Mouse (Mus musculus): ENCODE measurements around the gene Axin2. TPM values are rescaled to one million over a fixed set of nuclear protein-coding genes. Genes with fewer than 3 reads are reported as not detected.
A peak's percentile ranks its signal among the peaks of the same experiment; 100 is the strongest.

Axin2 gene
- polyA plus RNA-seq, 1 experiment from 2014 or later, result 11.7 TPM

DNA sequence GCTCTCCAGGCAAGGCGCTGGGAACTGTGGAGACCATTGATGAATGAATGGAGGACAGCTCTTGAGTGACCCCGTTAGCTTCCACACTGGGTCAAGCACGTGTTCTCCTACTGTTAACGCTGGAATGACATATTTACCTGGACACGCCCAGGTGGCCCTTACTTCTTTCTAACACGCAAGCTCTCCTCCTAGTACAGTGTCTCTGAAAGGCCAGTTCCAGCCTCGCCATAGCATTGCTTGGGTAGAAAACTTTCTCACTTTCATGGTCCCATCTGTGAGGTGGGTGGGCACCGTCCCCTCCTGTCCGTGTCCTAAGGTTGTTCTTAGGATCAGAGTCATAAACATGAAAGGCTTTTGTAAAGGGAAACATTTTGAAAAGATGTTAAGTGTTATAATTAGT lies 5.7 kb downstream of the Axin2 start:
- H3K4me3 ChIP-seq (replicated peaks; ENCODE audit: low read length), result peak overlapping the region; percentile 92
- H3K9ac ChIP-seq, result 0 out of 2 replicates have a peak overlapping the region, but pooled peaks have one; percentile 21
- ATAC-seq (ENCODE audit: low FRiP score) (no peak), DNase-seq (ENCODE audit: low spot score) (no peak)
- H3K27me3 ChIP-seq (ENCODE audit: control insufficient read depth, insufficient read depth, low read length), result no peaks in the 10 kb centered on the region
- no peaks in the 10 kb centered on the region for H3K9me3 ChIP-seq (ENCODE audit: control insufficient read depth, low read length)
- H3K36me3 ChIP-seq (replicated peaks; ENCODE audit: control insufficient read depth, insufficient read depth), result no peaks in the 10 kb centered on the region
- H3K27ac ChIP-seq, result 0 out of 2 replicates have a peak overlapping the region, but pooled peaks have one; percentile 10
- WGBS, result 54% methylated on average over 9 of the region's 9 CpGs
- H3K4me1 ChIP-seq (replicated peaks; ENCODE audit: control insufficient read depth, insufficient read depth, low read length), result peaks cover 85% of the 10 kb centered on the region
- H3K4me2 ChIP-seq (replicated peaks), result peak overlapping the region; percentile 68

DNA sequence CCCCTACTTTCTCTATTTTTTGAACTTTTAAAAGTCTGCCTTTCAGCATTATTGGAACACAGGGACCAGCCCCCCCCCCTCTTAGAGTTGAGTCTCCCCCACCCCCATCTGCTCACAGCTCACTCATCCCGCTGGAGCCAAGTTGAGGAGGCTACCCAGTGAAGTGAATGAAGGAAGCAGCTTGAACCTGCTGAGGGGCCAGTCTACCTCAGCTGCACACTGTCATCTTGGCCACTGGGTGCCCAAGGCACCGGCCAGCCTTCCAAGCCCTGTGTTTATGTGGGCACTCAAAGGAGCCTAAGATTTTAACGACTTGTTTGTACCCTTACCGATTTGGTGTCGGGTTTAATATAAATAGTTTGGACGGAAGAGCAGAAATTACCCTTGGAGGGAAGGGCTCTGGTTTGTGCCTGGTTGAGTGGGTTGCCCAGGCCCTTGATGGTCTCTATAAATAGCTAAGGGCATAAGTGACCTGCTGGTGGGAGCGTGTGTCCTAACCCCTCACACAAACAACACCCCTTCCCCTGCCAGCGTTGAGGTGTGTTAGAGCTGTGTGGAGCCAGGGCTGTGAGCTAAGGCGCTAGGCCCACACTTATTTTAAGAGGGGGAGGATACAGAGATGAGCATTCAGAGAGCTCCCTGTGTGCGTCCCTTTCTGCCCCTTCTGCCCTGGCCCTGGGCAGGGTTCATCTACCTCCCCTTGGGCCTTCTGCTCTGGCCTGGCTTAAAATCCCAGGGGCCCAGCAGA lies 6.4 kb downstream of the Axin2 start:
- peaks cover 91% of the 10 kb centered on the region for H3K4me1 ChIP-seq (replicated peaks; ENCODE audit: control insufficient read depth, insufficient read depth, low read length)
- H3K9me3 ChIP-seq (ENCODE audit: control insufficient read depth, low read length), result no peaks in the 10 kb centered on the region
- peak overlapping the region; percentile 62 for H3K27ac ChIP-seq
- ATAC-seq (ENCODE audit: low FRiP score) (no peak), DNase-seq (ENCODE audit: low spot score) (no peak)
- H3K4me3 ChIP-seq (replicated peaks; ENCODE audit: low read length), result peak overlapping the region; percentile 17
- no peaks in the 10 kb centered on the region for H3K27me3 ChIP-seq (ENCODE audit: control insufficient read depth, insufficient read depth, low read length)
- WGBS, result 58% methylated on average over 10 of the region's 10 CpGs
- H3K4me2 ChIP-seq (replicated peaks), result peak overlapping the region; percentile 68
- H3K36me3 ChIP-seq (replicated peaks; ENCODE audit: control insufficient read depth, insufficient read depth), result peaks cover 6% of the 10 kb centered on the region
- peak overlapping the region; percentile 54 for H3K9ac ChIP-seq

DNA sequence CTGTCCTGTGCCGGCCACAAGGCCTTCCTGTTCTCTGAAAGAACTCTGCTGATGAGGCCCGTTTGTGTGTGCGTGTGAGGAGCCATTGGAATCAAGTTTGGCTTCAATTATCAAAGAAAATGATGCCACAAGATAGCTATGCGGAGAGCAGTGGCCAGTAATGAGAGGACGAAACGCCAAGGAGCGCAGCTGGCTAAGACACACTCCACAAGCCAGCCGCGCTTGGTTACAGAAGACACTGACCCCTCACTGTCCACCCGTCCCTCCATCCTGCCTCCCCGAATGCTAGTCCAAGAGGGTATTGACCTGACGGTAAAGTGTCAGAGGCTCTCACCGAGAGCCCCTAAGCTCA lies 6.9 kb downstream of the Axin2 start:
- Histone ChIP-seq H3K4me1 (replicated peaks; ENCODE audit: control insufficient read depth, insufficient read depth, low read length) (peaks cover 91% of the 10 kb centered on the region), H3K27me3 (ENCODE audit: control insufficient read depth, insufficient read depth, low read length) (no peaks in the 10 kb centered on the region), H3K4me3 (replicated peaks; ENCODE audit: low read length) (peak overlapping the region; percentile 17), H3K27ac (peak overlapping the region; percentile 62), H3K9ac (peak overlapping the region; percentile 54), H3K4me2 (replicated peaks) (peak overlapping the region; percentile 68), H3K36me3 (replicated peaks; ENCODE audit: control insufficient read depth, insufficient read depth) (peaks cover 12% of the 10 kb centered on the region), H3K9me3 (ENCODE audit: control insufficient read depth, low read length) (no peaks in the 10 kb centered on the region)
- WGBS, result 23% methylated on average over 13 of the region's 13 CpGs
- no peak for ATAC-seq (ENCODE audit: low FRiP score)
- DNase-seq (ENCODE audit: low spot score), result no peak

DNA sequence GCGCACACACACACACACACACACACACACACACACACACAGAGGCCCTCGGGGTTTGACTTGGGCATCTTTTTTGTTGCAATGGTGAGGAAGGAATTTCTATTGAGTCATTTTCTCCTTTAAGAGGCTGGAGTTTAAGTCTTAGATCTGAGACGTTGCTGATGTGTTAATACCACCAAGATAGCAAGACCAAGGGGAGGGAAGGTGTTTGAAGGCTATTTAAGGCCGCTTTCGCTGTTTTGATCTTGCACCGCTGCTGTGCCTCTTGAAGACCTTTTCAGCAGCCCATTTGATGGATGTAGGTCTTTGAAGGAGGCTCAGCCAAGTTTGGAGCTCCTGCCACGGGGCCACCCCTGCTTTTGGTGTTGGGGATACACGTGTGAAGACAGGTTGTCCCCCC lies 7.9 kb downstream of the Axin2 start:
- H3K4me1 ChIP-seq (replicated peaks; ENCODE audit: control insufficient read depth, insufficient read depth, low read length), result peaks cover 83% of the 10 kb centered on the region
- peak overlapping the region; percentile 35; the same call in 1 of the 2 replicates for H3K9ac ChIP-seq
- H3K4me2 ChIP-seq (replicated peaks), result peak overlapping the region; percentile 68
- no peaks in the 10 kb centered on the region for H3K9me3 ChIP-seq (ENCODE audit: control insufficient read depth, low read length)
- ATAC-seq (ENCODE audit: low FRiP score) (no peak), DNase-seq (ENCODE audit: low spot score) (no peak)
- H3K4me3 ChIP-seq (replicated peaks; ENCODE audit: low read length), result 0 out of 2 replicates have a peak overlapping the region, but pooled peaks have one; percentile 17
- no peaks in the 10 kb centered on the region for H3K27me3 ChIP-seq (ENCODE audit: control insufficient read depth, insufficient read depth, low read length)
- H3K36me3 ChIP-seq (replicated peaks; ENCODE audit: control insufficient read depth, insufficient read depth), result peaks cover 22% of the 10 kb centered on the region
- 26% methylated on average over 8 of the region's 8 CpGs for WGBS
- no peak overlapping the region for H3K27ac ChIP-seq

GRCm38 (mm10) chr11:108928752-108929151 lies 8.6 kb downstream of the Axin2 start:
- Histone ChIP-seq H3K4me3 (replicated peaks; ENCODE audit: low read length) (no peak overlapping the region), H3K9me3 (ENCODE audit: control insufficient read depth, low read length) (no peaks in the 10 kb centered on the region), H3K4me2 (replicated peaks) (peak overlapping the region; percentile 68), H3K27ac (no peak overlapping the region), H3K27me3 (ENCODE audit: control insufficient read depth, insufficient read depth, low read length) (no peaks in the 10 kb centered on the region), H3K9ac (peak overlapping the region; percentile 35; the same call in 1 of the 2 replicates), H3K36me3 (replicated peaks; ENCODE audit: control insufficient read depth, insufficient read depth) (peaks cover 27% of the 10 kb centered on the region), H3K4me1 (replicated peaks; ENCODE audit: control insufficient read depth, insufficient read depth, low read length) (peaks cover 81% of the 10 kb centered on the region)
- DNase-seq (ENCODE audit: low spot score) (no peak), ATAC-seq (ENCODE audit: low FRiP score) (no peak)
- 9% methylated on average over 7 of the region's 7 CpGs for WGBS

DNA sequence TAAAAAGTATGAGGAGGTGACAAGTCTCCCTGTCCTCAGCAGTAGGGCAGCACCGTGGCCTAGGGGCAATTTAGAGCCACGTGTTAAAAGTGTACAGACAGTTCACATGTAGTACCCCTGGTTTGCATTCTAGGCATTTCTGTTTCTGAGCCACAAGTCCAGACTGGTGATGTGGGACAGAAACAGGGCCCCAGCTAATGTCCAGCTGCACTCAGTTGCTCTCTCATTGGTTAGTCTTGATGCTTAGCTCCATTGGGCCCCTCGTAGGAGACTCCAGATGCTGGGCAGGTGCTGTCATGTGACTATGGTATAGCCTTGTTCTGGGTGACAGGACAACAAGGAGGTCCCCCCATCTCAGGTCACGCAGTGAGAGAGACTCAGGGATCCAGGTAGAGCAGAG lies 9.0 kb downstream of the Axin2 start:
- Histone ChIP-seq H3K9ac (peak overlapping the region; percentile 35; the same call in 1 of the 2 replicates), H3K4me3 (replicated peaks; ENCODE audit: low read length) (no peak overlapping the region), H3K4me2 (replicated peaks) (peak overlapping the region; percentile 68), H3K9me3 (ENCODE audit: control insufficient read depth, low read length) (no peaks in the 10 kb centered on the region), H3K27ac (0 out of 2 replicates have a peak overlapping the region, but pooled peaks have one; percentile 57), H3K36me3 (replicated peaks; ENCODE audit: control insufficient read depth, insufficient read depth) (peaks cover 31% of the 10 kb centered on the region), H3K27me3 (ENCODE audit: control insufficient read depth, insufficient read depth, low read length) (no peaks in the 10 kb centered on the region), H3K4me1 (replicated peaks; ENCODE audit: control insufficient read depth, insufficient read depth, low read length) (peaks cover 77% of the 10 kb centered on the region)
- ATAC-seq (ENCODE audit: low FRiP score), result no peak
- 35% methylated on average over 4 of the region's 4 CpGs for WGBS
- no peak for DNase-seq (ENCODE audit: low spot score)

DNA sequence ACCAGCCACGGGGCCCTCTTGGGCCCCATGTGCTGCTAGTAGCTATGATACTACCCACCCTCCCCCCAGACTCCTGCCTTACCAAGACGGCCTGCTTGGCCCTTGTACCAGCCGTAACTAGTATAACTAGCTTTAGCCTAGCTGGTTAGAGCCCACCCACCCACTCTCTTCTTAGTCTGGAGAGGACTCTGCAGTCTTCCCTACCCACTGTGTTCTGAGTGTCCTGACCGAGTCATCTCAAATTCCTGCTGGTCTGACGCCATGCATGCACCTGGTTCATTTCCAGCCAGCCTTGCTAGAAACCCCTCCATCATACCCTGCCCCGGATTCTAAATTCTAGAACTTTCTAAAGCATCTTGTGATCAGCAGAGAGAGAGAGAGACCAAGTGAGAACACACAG lies 9.6 kb downstream of the Axin2 start:
- ATAC-seq (ENCODE audit: low FRiP score), result no peak
- peaks cover 36% of the 10 kb centered on the region for H3K36me3 ChIP-seq (replicated peaks; ENCODE audit: control insufficient read depth, insufficient read depth)
- DNase-seq (ENCODE audit: low spot score), result no peak
- no peaks in the 10 kb centered on the region for H3K27me3 ChIP-seq (ENCODE audit: control insufficient read depth, insufficient read depth, low read length)
- H3K9ac ChIP-seq, result peak overlapping the region; percentile 35
- H3K9me3 ChIP-seq (ENCODE audit: control insufficient read depth, low read length), result no peaks in the 10 kb centered on the region
- H3K27ac ChIP-seq, result peak overlapping the region; percentile 57; the same call in 1 of the 2 replicates
- peak overlapping the region; percentile 68 for H3K4me2 ChIP-seq (replicated peaks)
- H3K4me1 ChIP-seq (replicated peaks; ENCODE audit: control insufficient read depth, insufficient read depth, low read length), result peaks cover 77% of the 10 kb centered on the region
- H3K4me3 ChIP-seq (replicated peaks; ENCODE audit: low read length), result no peak overlapping the region
- 70% methylated on average over 6 of the region's 6 CpGs for WGBS

DNA sequence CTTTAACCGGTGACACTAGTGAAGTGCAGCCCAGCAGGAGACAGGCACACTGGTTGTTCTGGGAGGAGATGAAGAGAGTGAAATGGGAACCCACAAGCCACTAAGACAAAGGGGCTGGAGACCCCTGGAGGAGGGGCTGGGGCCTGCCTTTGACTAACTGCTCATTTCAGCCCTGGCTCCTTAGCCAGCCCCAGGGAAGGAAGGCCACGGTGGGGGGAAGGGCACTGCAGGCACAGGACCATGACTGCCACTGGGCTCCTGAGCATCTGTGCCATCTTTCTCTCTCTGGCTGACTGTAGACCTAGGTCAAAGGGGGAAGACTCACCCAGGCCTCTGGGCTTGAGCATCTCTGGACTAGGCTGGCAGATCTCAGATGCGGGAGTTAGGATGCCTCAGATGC lies 10.5 kb downstream of the Axin2 start:
- Histone ChIP-seq H3K4me2 (replicated peaks) (peak overlapping the region; percentile 68), H3K9me3 (ENCODE audit: control insufficient read depth, low read length) (no peaks in the 10 kb centered on the region), H3K27ac (peak overlapping the region; percentile 57), H3K4me3 (replicated peaks; ENCODE audit: low read length) (no peak overlapping the region), H3K9ac (peak overlapping the region; percentile 31; the same call in 1 of the 2 replicates), H3K4me1 (replicated peaks; ENCODE audit: control insufficient read depth, insufficient read depth, low read length) (peaks cover 78% of the 10 kb centered on the region), H3K27me3 (ENCODE audit: control insufficient read depth, insufficient read depth, low read length) (no peaks in the 10 kb centered on the region), H3K36me3 (replicated peaks; ENCODE audit: control insufficient read depth, insufficient read depth) (peaks cover 37% of the 10 kb centered on the region)
- ATAC-seq (ENCODE audit: low FRiP score), result no peak
- 19% methylated on average over 3 of the region's 3 CpGs for WGBS
- no peak for DNase-seq (ENCODE audit: low spot score)

GRCm38 (mm10) chr11:108933835-108934234 lies 13.7 kb downstream of the Axin2 start:
- Histone ChIP-seq H3K4me2 (replicated peaks) (no peak overlapping the region), H3K9me3 (ENCODE audit: control insufficient read depth, low read length) (no peaks in the 10 kb centered on the region), H3K27me3 (ENCODE audit: control insufficient read depth, insufficient read depth, low read length) (no peaks in the 10 kb centered on the region), H3K4me1 (replicated peaks; ENCODE audit: control insufficient read depth, insufficient read depth, low read length) (peaks cover 56% of the 10 kb centered on the region), H3K36me3 (replicated peaks; ENCODE audit: control insufficient read depth, insufficient read depth) (peaks cover 45% of the 10 kb centered on the region), H3K4me3 (replicated peaks; ENCODE audit: low read length) (no peak overlapping the region), H3K27ac (peak overlapping the region; percentile 65; the same call in 1 of the 2 replicates), H3K9ac (no peak overlapping the region)
- ATAC-seq (ENCODE audit: low FRiP score) (no peak), DNase-seq (ENCODE audit: low spot score) (no peak)
- WGBS, result 72% methylated on average over 9 of the region's 9 CpGs
